Mouse (Mus musculus) left cerebral cortex, postnatal 4 days (tissue): ENCODE measurements around the gene Ipo11. TPM values are rescaled to one million over a fixed set of nuclear protein-coding genes. Genes with fewer than 3 reads are reported as not detected.
A peak's percentile ranks its signal among the peaks of the same experiment; 100 is the strongest.
"Not testable (repeated sequence)": the region's sequence is repeated elsewhere in the genome, so short reads cannot be mapped to it uniquely, and the experiment has no call there.

Experiments used
- DNase-seq: peaks from one replicate; pipeline ENCODE4 v3.0.0-alpha.2; 2022
- intact Hi-C: fragments of 180-260 bp; cut with DNase I; formaldehyde crosslinking; loops from one replicate; pipeline ENCODE4 v1.15.1; 2025
- total RNA-seq, 2 experiments: library from RNA; stranded (reverse); gene quantifications; 2 replicates each; pipeline ENCODE4 v1.2.3; 2021

Gene Ipo11
- total RNA-seq, 2 experiments from 2014 or later: 61.4 to 70.6 TPM

DNA sequence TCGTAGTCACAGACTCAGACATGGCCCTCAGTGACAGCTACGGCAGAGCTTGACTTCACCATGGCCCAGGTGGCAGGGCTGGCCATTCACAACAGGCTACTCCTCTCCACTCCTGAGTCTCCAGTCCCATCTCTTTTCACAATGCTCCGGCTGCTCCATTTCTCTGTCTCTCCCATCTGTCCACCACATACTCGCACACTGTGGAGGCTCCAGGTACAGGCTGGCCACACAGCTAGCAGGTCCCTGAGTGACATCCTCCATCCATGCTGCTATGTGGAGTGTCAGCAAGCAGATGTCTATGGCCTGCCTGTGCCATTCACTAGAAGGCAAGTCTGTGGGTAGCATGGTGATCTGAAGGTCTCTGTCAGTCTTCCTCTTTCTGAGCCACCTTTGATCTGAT lies 29.5 kb downstream of the Ipo11 start:
- peak; percentile 14 for DNase-seq
- intact Hi-C loops: loop anchor here (10.0 kb wide), 1 partner anchor 1962 kb away; no protein-coding TSS in a partner anchor

DNA sequence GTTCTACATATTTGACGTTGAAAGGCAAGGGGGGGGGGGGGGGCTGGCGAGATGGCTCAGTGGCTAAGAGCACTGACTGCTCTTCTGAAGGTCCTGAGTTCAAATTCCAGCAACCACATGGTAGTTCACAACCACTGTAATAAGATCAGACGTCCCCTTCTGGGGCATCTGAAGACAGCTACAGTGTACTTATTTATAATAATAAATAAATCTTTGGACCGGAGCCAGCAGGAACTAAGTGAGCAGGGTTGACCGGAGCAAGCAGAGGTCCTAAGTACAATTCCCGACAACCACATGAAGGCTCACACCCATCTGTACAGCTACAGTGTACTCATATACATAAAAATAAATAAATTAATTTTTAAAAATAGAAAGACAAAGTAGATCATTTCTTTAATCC lies 31.6 kb downstream of the Ipo11 start:
- intact Hi-C loops: loop anchor here (10.0 kb wide), 1 partner anchor 1960 kb away; no protein-coding TSS in a partner anchor

DNA sequence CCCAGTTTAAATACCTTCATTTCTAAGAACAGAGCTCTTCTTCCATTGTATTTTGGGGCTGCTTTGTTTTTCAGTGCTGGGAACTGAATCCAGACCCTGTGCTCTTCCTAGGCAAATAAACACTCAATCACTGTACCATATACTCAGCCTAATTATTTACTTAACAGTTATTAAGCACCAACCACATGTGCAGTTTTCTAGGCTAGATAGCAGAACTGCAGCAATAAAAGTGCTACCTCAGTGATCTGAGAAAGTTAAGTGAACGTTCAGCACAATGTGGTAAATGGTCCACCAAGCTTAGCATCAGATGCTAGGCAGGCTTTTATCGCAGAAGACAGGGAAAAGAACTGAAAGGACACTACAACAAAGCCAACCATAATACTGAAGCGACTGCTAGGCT lies 32.1 kb downstream of the Ipo11 start:
- no peak for DNase-seq
- intact Hi-C loops: loop anchor here (10.0 kb wide), 1 partner anchor 1960 kb away; no protein-coding TSS in a partner anchor

More for the DNA sequence above, 31.6 kb downstream of the Ipo11 start:
- not testable (repeated sequence) for DNase-seq

DNA sequence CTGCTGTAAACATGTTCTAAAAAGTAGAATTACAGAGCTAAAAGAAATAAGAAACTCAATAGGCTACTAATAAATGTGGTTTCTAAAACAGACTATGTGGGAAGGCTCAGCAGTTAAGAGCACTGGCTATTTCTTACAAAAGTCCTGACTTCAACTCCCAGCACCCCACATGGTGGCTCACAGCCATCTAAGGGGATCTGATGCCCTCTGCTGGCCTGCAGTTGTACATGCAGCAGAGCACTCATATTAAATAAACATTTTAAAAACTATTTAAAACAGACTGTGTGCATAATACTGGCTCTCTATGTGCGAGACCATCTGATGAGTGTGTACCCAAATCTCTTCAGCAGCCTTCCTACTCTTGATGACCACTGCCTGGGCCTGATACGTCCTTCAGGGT lies 42.5 kb downstream of the Ipo11 start:
- peak; percentile 8 for DNase-seq
- intact Hi-C loops: no loop called here

DNA sequence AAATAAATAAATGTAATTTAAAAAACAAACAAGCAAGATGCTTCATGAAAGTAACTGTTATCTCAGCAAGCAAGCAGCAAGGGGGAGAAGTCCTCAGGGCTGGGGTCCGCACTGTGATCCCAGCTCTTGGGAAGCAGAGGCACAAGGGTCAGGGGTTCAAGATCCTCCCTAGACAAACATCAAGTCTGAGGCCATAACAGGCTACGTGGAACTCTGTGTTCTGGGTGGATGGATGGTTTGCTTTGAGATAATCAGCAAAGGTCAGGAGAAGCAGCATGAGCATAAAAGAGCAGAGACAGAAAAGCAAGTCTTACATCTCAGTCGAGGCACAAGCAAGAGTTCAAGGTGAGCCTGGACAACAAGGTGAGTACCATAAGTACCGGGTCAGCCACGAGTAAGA lies 43.1 kb downstream of the Ipo11 start:
- intact Hi-C loops: no loop called here
- no peak for DNase-seq

DNA sequence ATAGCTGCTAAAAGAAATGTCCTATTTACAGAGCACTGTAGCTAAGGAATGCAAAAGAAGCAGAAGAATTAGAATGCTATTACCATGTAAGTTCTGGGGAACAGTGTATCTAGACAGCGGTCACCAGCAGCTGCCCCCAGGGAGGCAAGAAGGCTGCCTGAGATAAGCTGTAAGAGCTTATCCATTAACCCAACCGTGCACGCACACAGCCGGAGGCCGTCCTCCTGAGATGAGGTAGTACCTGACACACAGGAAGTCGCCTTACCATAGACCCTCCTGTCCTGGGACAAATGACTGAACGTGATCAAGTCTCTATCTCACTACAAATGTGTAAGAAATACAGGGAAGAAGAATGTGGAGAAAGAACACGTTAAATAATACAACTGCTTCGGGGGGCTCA lies 43.6 kb downstream of the Ipo11 start:
- DNase-seq: no peak
- intact Hi-C loops: no loop called here

DNA sequence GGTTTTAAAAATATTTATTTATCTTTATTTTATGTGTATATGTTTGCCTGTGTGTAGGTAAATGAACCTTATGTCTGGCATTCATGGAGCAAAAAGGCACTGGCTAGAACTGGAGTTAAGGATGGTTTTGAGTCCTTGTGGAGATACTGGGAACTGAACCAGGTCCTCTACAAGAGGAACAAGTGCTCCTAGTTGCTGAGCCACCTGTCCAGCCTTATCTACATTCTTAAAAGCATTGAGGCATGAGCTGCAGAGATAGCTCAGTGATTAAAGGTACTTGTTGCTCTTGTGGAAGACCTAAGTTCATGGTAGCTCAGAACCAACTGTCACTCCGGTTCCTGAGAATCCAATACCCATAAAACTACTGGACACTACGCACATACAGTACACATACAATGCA lies 49.4 kb downstream of the Ipo11 start:
- intact Hi-C loops: no loop called here
- DNase-seq: no peak

DNA sequence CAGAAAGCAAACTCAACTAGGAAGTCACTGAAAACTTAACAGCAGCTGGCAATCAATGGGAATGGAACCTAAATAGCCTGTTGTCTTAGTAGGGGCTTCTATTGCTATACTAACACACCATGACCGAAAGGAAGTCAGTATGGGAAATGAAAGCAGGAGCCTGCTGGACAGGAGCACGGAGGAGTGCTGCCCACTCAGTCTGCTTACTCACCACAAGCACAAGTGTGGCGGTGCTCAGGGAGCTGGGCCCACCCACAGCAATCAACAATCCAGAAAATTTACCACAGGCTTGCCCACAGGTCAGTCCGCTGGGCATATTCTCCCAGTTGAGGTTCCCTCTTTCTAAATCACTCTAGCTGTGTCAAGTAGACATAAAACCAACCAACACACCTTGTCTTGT lies 52.5 kb downstream of the Ipo11 start:
- DNase-seq: no peak
- intact Hi-C loops: no loop called here

DNA sequence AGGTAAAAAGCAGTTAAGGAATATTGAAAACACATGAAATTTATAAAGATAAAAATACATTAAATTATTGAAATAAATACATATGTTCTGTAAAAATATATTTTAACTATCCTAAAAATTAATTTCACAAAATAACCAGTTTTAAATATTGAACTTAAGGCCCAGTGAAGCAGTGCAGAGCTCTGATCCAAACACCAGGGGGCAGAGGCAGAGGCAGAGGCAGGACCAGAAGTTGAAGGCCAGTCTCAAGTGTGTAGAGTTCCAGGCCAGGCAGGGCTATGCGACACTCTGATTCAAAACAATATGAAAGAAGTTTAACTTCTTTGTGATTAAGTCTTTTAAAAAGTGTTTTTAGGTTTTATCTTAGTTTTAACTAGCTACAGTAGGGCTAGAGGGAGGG lies 60.5 kb downstream of the Ipo11 start:
- intact Hi-C loops: no loop called here
- no peak for DNase-seq

DNA sequence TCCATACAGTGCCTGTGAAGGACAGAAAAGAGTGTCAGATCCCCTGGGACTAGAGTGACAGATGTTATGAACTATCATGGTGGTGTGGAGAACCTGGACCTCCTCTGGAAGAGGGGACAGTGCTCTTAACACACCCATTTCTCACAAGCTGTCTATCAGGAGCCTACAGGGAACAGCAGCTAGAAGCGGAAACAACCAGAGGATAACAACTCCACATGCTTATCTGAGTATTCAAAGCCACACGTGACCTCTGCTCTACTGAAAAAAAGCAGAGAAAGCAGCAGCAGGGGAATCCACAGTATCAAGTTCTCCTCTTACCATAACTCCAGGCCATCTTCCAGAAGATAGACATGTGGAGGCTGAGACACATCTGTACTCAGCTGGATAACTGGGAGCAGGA lies 71.2 kb downstream of the Ipo11 start:
- intact Hi-C loops: no loop called here
- DNase-seq: no peak

DNA sequence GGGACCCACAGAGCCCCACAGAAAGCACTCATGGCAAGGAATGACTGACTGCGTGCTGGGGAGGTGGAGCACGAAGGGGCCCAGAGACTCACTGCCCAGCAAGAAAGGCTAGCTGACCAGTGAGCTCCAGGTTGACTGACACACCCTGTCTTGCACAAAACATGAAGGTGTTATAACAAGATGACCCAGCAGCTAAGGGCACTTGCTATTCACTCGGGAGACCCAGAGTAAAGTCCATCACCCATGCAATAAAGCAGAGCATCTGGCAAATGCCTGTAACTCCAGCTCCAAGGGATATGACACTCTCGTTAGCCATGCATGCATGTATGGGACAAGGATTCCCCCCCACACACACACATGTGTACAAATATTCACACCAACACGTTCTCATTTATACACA lies 78.0 kb downstream of the Ipo11 start:
- no peak for DNase-seq
- intact Hi-C loops: no loop called here

DNA sequence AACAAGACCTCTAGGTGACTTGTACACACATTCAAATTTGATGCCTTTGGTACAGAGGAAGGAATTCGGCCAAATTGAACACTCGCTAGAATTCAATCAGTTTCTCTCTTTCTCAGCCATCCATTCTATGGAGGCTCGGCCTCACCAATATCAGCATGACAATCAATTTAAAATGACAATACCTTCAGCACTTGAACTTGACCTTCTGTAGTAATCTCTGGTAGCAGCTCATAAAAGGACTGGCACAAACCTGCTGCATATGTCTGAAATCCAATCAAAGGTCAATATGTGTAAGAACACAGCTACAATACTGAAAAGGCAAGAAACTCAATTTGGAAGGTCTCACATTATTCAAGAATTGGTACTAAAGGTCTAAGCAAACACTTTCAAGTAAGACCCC lies 80.2 kb downstream of the Ipo11 start:
- intact Hi-C loops: no loop called here
- no peak for DNase-seq

DNA sequence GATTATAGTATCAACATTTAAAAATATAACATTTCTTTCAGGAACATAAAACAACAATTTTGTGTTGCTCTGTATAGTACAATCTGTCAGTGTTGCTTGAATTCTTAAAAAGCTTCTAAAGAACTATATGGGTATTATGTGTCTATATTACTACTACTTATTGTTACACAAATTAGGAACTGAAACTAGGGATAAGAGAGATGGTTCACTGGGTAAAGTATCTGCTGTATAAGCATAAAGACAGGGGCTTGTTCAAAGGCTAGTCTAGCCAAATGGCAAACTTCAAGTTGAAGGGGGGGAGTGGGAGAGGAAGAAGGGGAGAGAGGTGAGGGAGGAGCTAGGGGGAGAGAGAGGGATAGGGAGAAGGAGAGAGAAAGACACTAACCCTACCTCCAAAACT lies 89.2 kb downstream of the Ipo11 start:
- no peak for DNase-seq
- intact Hi-C loops: no loop called here

DNA sequence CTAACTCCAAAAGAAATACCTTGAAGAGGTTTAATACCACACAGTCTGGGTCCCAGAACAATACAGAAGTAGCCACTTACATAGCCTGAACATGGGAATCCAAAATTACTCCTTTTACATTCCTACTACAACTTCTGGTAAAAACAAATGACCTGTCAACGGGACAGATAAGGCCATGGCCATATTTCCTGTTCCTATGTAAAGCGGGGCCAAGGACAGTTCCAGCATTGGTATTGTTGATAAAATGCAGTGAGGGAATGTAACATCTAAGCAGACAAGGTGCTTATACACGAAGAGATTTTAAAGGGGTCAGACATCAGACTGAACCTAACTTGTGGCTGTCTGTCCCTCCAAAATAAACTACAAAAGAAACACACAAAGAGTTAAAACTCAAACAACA lies 91.8 kb downstream of the Ipo11 start:
- intact Hi-C loops: no loop called here
- no peak for DNase-seq

DNA sequence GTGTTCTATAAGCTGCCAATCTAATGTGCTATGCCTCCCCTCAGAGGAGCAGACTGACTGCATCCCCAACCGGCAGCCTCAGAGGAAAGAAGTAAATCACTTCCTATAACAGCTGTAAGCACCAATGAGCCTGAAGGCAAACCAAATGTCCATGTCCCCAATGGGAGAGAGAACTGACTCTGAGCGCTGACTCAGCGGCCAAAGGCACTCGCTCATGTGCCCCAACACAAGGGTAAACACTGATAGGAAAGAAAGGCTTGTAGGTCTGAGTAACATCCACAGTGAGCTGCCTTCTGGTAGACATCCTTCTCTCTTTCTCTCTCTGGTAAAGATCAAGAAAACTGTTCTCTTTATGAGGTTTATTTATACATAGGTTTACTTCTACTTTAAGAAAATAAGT lies 94.2 kb downstream of the Ipo11 start:
- intact Hi-C loops: no loop called here
- no peak for DNase-seq

DNA sequence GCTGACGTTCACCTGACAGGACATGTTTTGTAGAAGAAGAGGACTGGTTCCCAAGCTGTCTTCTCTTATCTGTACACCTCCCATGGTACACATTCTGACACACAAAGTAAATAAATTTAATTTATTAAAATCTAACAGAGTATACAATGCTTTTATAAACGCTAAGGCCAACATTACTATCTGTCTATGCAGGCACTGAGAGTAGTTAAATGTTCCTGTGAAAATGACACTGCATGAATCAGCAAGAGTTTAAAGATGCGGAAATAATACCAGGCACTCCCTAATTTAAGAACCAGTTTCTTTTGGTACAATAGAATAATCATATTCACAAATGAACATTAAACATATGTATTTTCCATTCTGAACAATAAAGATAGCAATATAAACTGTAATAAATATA lies 98.0 kb downstream of the Ipo11 start:
- no peak for DNase-seq
- intact Hi-C loops: no loop called here

DNA sequence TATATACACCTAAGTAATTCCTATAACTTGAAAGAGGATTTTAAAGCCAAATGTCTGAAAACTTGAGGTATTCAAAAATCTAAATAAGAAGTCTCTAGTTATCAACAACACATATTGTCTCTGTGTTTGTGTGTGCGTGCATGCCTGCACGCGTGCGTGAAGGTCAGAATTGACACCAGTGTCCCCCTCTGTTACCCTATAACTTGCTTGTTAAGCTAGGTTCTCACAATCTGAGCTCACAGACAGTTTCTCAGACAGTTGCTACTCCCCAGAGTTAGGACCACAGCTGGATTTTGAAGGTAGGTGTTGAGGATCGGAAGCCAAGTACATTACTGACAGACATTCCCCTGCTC lies 100.3 kb downstream of the Ipo11 start:
- DNase-seq: no peak
- intact Hi-C loops: no loop called here

DNA sequence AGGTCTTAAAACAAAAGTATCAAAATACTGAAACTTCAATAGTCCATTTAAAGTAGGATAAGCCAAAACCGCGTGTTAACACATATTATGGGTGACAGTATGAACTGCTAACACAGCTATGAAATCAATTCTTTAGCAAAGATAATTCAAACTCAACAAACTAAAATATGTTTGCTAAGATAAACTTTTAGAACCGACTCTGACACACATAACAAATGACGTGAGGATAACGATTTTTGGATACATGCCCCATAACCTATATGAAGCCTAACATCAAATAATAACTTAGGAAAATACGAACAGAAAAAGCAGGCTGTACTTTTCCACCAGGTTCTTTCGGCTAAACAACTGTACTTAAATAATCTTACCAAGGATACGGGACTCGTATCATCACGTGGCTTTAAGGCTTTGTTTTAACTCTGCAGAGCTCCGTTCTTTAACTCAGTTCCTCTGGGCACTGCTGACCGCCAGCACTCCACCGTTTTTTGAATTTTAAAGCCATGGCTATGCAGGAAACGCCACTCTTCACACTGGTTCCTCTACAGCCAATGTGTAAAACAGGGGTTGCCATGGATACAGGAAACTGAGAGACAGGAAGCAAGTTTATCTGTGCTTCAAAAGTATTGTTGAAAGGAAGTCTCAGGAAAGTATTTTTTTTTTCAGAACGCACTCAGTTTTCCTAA lies 100.8 kb downstream of the Ipo11 start:
- DNase-seq: no peak
- intact Hi-C loops: no loop called here

DNA sequence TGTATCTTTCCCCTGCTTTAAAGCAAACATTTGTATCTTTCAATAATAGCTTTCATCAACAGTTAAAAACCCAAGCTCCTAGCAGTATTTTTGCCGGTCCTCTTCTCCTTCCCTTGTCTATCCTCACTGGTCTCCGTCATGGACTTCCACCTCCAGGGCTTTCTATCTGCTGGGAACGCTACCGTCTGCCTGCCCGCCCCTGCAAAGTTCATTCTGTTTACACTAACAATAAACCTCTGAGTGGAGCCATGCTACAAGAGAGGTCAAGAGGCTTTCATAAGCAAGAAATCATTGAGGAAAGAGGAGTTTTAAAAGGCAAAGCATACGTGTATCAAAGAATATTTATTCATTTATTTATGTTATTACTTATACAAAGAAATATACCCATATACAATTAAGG lies 106.7 kb downstream of the Ipo11 start:
- no peak for DNase-seq
- intact Hi-C loops: no loop called here

DNA sequence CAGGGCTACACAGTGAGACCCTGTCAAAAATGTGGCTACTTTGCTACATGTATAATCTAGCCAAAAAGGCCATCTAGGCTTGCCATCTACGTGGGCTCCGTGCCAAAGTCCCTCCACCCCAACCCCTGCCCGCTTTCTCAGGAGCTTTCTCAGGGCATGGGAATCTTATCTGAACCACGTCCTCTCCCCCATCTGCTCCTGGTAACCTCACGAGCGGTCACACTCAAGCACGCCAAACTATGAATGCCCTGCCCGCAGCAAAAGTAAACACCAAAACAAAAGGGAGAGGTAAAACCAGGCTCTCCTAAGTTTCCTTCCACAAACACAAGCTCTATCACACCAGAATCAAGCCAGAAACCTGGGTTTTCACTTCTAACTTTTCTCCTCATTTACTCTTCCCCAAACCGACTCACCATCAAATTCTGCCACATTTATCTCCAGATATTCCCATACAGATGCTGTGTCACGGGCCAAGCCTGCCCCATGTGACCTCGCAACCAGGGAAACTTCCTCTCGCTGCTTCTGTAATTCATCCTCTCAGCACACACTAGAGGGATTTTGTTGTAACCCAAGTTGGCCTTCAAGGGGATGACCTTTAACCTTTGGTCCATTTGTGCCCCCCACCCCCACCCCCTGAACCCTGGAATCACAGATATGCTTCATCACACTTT lies 107.3 kb downstream of the Ipo11 start:
- intact Hi-C loops: no loop called here
- DNase-seq: no peak

DNA sequence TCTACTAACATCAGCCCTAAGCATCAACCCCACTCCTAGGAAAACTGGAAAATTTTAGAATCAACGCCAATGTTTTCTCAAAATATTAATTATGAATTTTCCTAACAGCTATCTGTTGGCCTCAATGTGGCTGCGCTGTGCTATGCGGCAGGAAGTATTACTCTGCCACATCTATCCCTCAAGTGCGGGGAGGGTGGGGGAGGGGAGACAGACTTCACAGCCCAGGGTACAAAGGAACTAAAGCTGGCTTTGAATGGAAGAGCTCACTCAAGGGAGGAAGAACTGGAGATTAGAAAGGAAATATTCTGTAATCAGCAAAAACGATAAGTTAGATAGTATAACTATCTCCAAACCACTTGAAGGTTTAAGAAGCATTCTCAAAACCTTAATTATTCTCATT lies 111.1 kb downstream of the Ipo11 start:
- no peak for DNase-seq
- intact Hi-C loops: no loop called here

DNA sequence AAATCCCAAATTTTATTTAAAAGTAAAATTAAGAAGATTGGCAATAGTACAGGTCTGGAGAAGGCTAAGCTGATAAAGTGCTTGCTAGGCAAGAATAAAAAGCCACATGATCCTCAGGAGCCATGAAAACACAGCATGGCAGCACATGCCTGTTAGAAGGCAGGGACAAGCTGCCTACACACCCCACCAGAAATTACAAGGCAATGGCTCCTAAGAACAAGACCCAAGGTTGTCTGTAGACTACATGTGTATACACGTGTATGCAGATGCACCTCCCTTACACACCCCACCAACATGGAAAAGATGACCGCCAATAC lies 112.9 kb downstream of the Ipo11 start:
- intact Hi-C loops: no loop called here
- DNase-seq: no peak
